In the genomic region with DNA sequence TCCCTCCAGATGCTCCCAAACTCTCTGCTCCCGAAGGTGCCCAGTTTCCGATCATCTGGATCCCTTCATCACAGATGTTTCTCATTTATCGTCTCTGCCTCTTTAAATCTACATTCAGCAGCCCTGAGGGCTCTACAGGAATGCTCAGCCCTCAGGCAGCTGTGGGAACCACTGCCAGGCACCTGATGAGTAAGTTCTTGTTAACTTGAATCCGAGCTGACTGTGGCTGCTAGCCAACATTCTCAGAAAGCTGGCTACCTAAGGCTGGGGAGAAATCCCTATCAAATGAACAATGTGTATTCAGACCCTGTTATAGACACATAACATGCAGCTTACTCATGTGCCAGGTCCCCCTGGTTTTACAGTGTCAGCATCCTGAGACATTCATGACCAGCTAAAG, we compare ENCODE assay signal across 1 mouse cellular context.
TF ChIP-seq lines count a peak whose summit lies in the region.

No protein-coding gene starts in this region.

TF ChIP-seq in MEL, 35 proteins besides CTCF, POLR2A, EP300 and RAD21:
- TF ChIP-seq RCOR1 (IDR thresholded peaks at IDR 0.05; ENCODE audit: low read depth, low read length) (no peak), ETS1 (IDR thresholded peaks at IDR 0.05; ENCODE audit: low read depth, low read length) (no peak), MXI1 (IDR thresholded peaks at IDR 0.05; ENCODE audit: low read depth, low read length) (no peak), HCFC1 (IDR thresholded peaks at IDR 0.05; ENCODE audit: low read depth, low read length) (no peak), UBTF (IDR thresholded peaks at IDR 0.05; ENCODE audit: borderline replicate concordance, insufficient read depth, low read depth, low read length) (no peak), CHD1 (IDR thresholded peaks at IDR 0.05; ENCODE audit: low read depth, low read length) (no peak), TBP (IDR thresholded peaks at IDR 0.05; ENCODE audit: low read depth, low read length) (no peak), GATA1 (IDR thresholded peaks at IDR 0.05; ENCODE audit: low read depth, low read length) (no peak), ELF1 (IDR thresholded peaks at IDR 0.05; ENCODE audit: low read depth, low read length) (no peak), ZNF384 (IDR thresholded peaks at IDR 0.05; ENCODE audit: low read depth, low read length) (no peak), ZMIZ1 (IDR thresholded peaks at IDR 0.05; ENCODE audit: low read depth, low read length) (no peak), GABPA (IDR thresholded peaks at IDR 0.05; ENCODE audit: low read depth, low read length) (no peak), MYB (IDR thresholded peaks at IDR 0.05; ENCODE audit: low read depth, low read length) (no peak), POLR2AphosphoS2 (IDR thresholded peaks at IDR 0.05; ENCODE audit: low read length) (no peak), MAFK (IDR thresholded peaks at IDR 0.05; ENCODE audit: borderline replicate concordance, low read depth, low read length) (no peak), NRF1 (IDR thresholded peaks at IDR 0.05; ENCODE audit: insufficient read depth, low read depth, low read length, poor library complexity, severe bottlenecking) (no peak)
